Mouse (Mus musculus): ENCODE measurements around the gene Cadps. TPM values are rescaled to one million over a fixed set of nuclear protein-coding genes. Genes with fewer than 3 reads are reported as not detected.
"Not testable (repeated sequence)": the region's sequence is repeated elsewhere in the genome, so short reads cannot be mapped to it uniquely, and the experiment has no call there.

Gene Cadps
- polyA plus RNA-seq, 1 experiment from 2014 or later: 0.62 TPM

GRCm38 (mm10) chr14:12583536-12583935 is 239.3 kb downstream of the Cadps start:
- Histone ChIP-seq H3K27ac (ENCODE audit: low read depth, low read length) (no peak overlapping the region), H3K36me3 (ENCODE audit: control insufficient read depth, insufficient read depth, low read length) (no peaks in the 10 kb centered on the region), H3K9me3 (ENCODE audit: control insufficient read depth, low read length) (no peaks in the 10 kb centered on the region), H3K4me3 (ENCODE audit: low read depth, low read length) (no peak overlapping the region), H3K4me2 (no peak overlapping the region), H3K9ac (ENCODE audit: low read depth, low read length) (no peak overlapping the region), H3K4me1 (replicated peaks; ENCODE audit: control insufficient read depth, insufficient read depth, low read length) (no peaks in the 10 kb centered on the region), H3K27me3 (replicated peaks; ENCODE audit: control insufficient read depth, insufficient read depth, low read length) (no peaks in the 10 kb centered on the region)
- 81% methylated on average over 5 of the region's 5 CpGs for WGBS
- DNase-seq (ENCODE audit: low spot score) (no peak), ATAC-seq (replicated peaks; ENCODE audit: low FRiP score) (no peak)

GRCm38 (mm10) chr14:12581657-12582056 is 241.2 kb downstream of the Cadps start:
- Histone ChIP-seq H3K4me1 (replicated peaks; ENCODE audit: control insufficient read depth, insufficient read depth, low read length) (no peaks in the 10 kb centered on the region), H3K27ac (ENCODE audit: low read depth, low read length) (no peak overlapping the region), H3K9me3 (ENCODE audit: control insufficient read depth, low read length) (no peaks in the 10 kb centered on the region), H3K4me3 (ENCODE audit: low read depth, low read length) (no peak overlapping the region), H3K36me3 (ENCODE audit: control insufficient read depth, insufficient read depth, low read length) (no peaks in the 10 kb centered on the region), H3K9ac (ENCODE audit: low read depth, low read length) (no peak overlapping the region), H3K4me2 (no peak overlapping the region), H3K27me3 (replicated peaks; ENCODE audit: control insufficient read depth, insufficient read depth, low read length) (no peaks in the 10 kb centered on the region)
- WGBS: 81% methylated on average over 5 of the region's 5 CpGs
- DNase-seq (ENCODE audit: low spot score): no peak
- ATAC-seq (replicated peaks; ENCODE audit: low FRiP score): no peak

- 49% methylated on average over 7 of the region's 7 CpGs for WGBS
- no peak overlapping the region for H3K4me2 ChIP-seq
- no peaks in the 10 kb centered on the region for H3K4me1 ChIP-seq (replicated peaks; ENCODE audit: control insufficient read depth, insufficient read depth, low read length)
- no peaks in the 10 kb centered on the region for H3K9me3 ChIP-seq (ENCODE audit: control insufficient read depth, low read length)
- ATAC-seq (replicated peaks; ENCODE audit: low FRiP score) (no peak), DNase-seq (ENCODE audit: low spot score) (no peak)
- no peak overlapping the region for H3K9ac ChIP-seq (ENCODE audit: low read depth, low read length)
- no peaks in the 10 kb centered on the region for H3K36me3 ChIP-seq (ENCODE audit: control insufficient read depth, insufficient read depth, low read length)
- H3K27me3 ChIP-seq (replicated peaks; ENCODE audit: control insufficient read depth, insufficient read depth, low read length): no peaks in the 10 kb centered on the region
- H3K4me3 ChIP-seq (ENCODE audit: low read depth, low read length): no peak overlapping the region
- no peak overlapping the region for H3K27ac ChIP-seq (ENCODE audit: low read depth, low read length)
These were observed 242.1 kb downstream of the Cadps start for GRCm38 (mm10) chr14:12580786-12581185.

- H3K4me1 ChIP-seq (replicated peaks; ENCODE audit: control insufficient read depth, insufficient read depth, low read length): no peaks in the 10 kb centered on the region
- WGBS: 74% methylated on average over 1 of the region's 1 CpGs
- no peak for DNase-seq (ENCODE audit: low spot score)
- no peak for ATAC-seq (replicated peaks; ENCODE audit: low FRiP score)
- H3K27me3 ChIP-seq (replicated peaks; ENCODE audit: control insufficient read depth, insufficient read depth, low read length): no peaks in the 10 kb centered on the region
- H3K36me3 ChIP-seq (ENCODE audit: control insufficient read depth, insufficient read depth, low read length): no peaks in the 10 kb centered on the region
- no peaks in the 10 kb centered on the region for H3K9me3 ChIP-seq (ENCODE audit: control insufficient read depth, low read length)
- H3K4me3 ChIP-seq (ENCODE audit: low read depth, low read length): no peak overlapping the region
- H3K9ac ChIP-seq (ENCODE audit: low read depth, low read length): no peak overlapping the region
- H3K4me2 ChIP-seq: no peak overlapping the region
- H3K27ac ChIP-seq (ENCODE audit: low read depth, low read length): no peak overlapping the region
These were observed 244.7 kb downstream of the Cadps start for GRCm38 (mm10) chr14:12578156-12578555.

- 50% methylated on average over 2 of the region's 2 CpGs for WGBS
These were observed 245.3 kb downstream of the Cadps start for GRCm38 (mm10) chr14:12577475-12578140.

GRCm38 (mm10) chr14:12575105-12575504 is 247.8 kb downstream of the Cadps start:
- Histone ChIP-seq H3K9ac (ENCODE audit: low read depth, low read length) (no peak overlapping the region), H3K27me3 (replicated peaks; ENCODE audit: control insufficient read depth, insufficient read depth, low read length) (no peaks in the 10 kb centered on the region), H3K4me1 (replicated peaks; ENCODE audit: control insufficient read depth, insufficient read depth, low read length) (no peaks in the 10 kb centered on the region), H3K27ac (ENCODE audit: low read depth, low read length) (no peak overlapping the region), H3K4me3 (ENCODE audit: low read depth, low read length) (no peak overlapping the region), H3K9me3 (ENCODE audit: control insufficient read depth, low read length) (no peaks in the 10 kb centered on the region), H3K36me3 (ENCODE audit: control insufficient read depth, insufficient read depth, low read length) (no peaks in the 10 kb centered on the region), H3K4me2 (no peak overlapping the region)
- WGBS: 27% methylated on average over 3 of the region's 3 CpGs
- ATAC-seq (replicated peaks; ENCODE audit: low FRiP score): no peak
- no peak for DNase-seq (ENCODE audit: low spot score)

More at GRCm38 (mm10) chr14:12577475-12578140, 245.3 kb downstream of the Cadps start:
- no peak overlapping the region for H3K4me2 ChIP-seq
- no peaks in the 10 kb centered on the region for H3K9me3 ChIP-seq (ENCODE audit: control insufficient read depth, low read length)
- no peaks in the 10 kb centered on the region for H3K4me1 ChIP-seq (replicated peaks; ENCODE audit: control insufficient read depth, insufficient read depth, low read length)
- H3K36me3 ChIP-seq (ENCODE audit: control insufficient read depth, insufficient read depth, low read length): no peaks in the 10 kb centered on the region
- H3K27me3 ChIP-seq (replicated peaks; ENCODE audit: control insufficient read depth, insufficient read depth, low read length): no peaks in the 10 kb centered on the region
- no peak overlapping the region for H3K4me3 ChIP-seq (ENCODE audit: low read depth, low read length)
- no peak overlapping the region for H3K9ac ChIP-seq (ENCODE audit: low read depth, low read length)
- ATAC-seq (replicated peaks; ENCODE audit: low FRiP score) (no peak), DNase-seq (ENCODE audit: low spot score) (no peak)
- no peak overlapping the region for H3K27ac ChIP-seq (ENCODE audit: low read depth, low read length)

- no peak overlapping the region for H3K4me3 ChIP-seq (ENCODE audit: low read depth, low read length)
- H3K9me3 ChIP-seq (ENCODE audit: control insufficient read depth, low read length): no peaks in the 10 kb centered on the region
- no peaks in the 10 kb centered on the region for H3K36me3 ChIP-seq (ENCODE audit: control insufficient read depth, insufficient read depth, low read length)
- 72% methylated on average over 4 of the region's 4 CpGs for WGBS
- no peak overlapping the region for H3K9ac ChIP-seq (ENCODE audit: low read depth, low read length)
- no peak for ATAC-seq (replicated peaks; ENCODE audit: low FRiP score)
- DNase-seq (ENCODE audit: low spot score): no peak
- no peak overlapping the region for H3K4me2 ChIP-seq
- H3K27ac ChIP-seq (ENCODE audit: low read depth, low read length): no peak overlapping the region
- no peaks in the 10 kb centered on the region for H3K27me3 ChIP-seq (replicated peaks; ENCODE audit: control insufficient read depth, insufficient read depth, low read length)
- H3K4me1 ChIP-seq (replicated peaks; ENCODE audit: control insufficient read depth, insufficient read depth, low read length): no peaks in the 10 kb centered on the region
These were observed 248.5 kb downstream of the Cadps start for GRCm38 (mm10) chr14:12574336-12574735.

GRCm38 (mm10) chr14:12561730-12562129 is 261.1 kb downstream of the Cadps start:
- H3K36me3 ChIP-seq (ENCODE audit: control insufficient read depth, insufficient read depth, low read length); ATAC-seq (replicated peaks; ENCODE audit: low FRiP score); H3K9me3 ChIP-seq (ENCODE audit: control insufficient read depth, low read length); H3K4me1 ChIP-seq (replicated peaks; ENCODE audit: control insufficient read depth, insufficient read depth, low read length); H3K4me2 ChIP-seq; H3K27me3 ChIP-seq (replicated peaks; ENCODE audit: control insufficient read depth, insufficient read depth, low read length); H3K4me3 ChIP-seq (ENCODE audit: low read depth, low read length); DNase-seq (ENCODE audit: low spot score); H3K9ac ChIP-seq (ENCODE audit: low read depth, low read length); H3K27ac ChIP-seq (ENCODE audit: low read depth, low read length): not testable (repeated sequence)

GRCm38 (mm10) chr14:12560233-12560577 is 262.7 kb downstream of the Cadps start:
- DNase-seq (ENCODE audit: low spot score) (no peak), ATAC-seq (replicated peaks; ENCODE audit: low FRiP score) (no peak)
- Histone ChIP-seq H3K4me1 (replicated peaks; ENCODE audit: control insufficient read depth, insufficient read depth, low read length) (no peaks in the 10 kb centered on the region), H3K4me2 (no peak overlapping the region), H3K9ac (ENCODE audit: low read depth, low read length) (no peak overlapping the region), H3K4me3 (ENCODE audit: low read depth, low read length) (no peak overlapping the region), H3K9me3 (ENCODE audit: control insufficient read depth, low read length) (no peaks in the 10 kb centered on the region), H3K27ac (ENCODE audit: low read depth, low read length) (no peak overlapping the region), H3K36me3 (ENCODE audit: control insufficient read depth, insufficient read depth, low read length) (no peaks in the 10 kb centered on the region), H3K27me3 (replicated peaks; ENCODE audit: control insufficient read depth, insufficient read depth, low read length) (no peaks in the 10 kb centered on the region)
- WGBS: 65% methylated on average over 1 of the region's 1 CpGs
